Mouse (Mus musculus): Measurements from ENCODE around the gene Pxmp4. TPM values are rescaled to one million over a fixed set of nuclear protein-coding genes. Genes with fewer than 3 reads are reported as not detected.

Pxmp4 gene
- polyA plus RNA-seq, 1 experiment: 3.3 TPM

DNA sequence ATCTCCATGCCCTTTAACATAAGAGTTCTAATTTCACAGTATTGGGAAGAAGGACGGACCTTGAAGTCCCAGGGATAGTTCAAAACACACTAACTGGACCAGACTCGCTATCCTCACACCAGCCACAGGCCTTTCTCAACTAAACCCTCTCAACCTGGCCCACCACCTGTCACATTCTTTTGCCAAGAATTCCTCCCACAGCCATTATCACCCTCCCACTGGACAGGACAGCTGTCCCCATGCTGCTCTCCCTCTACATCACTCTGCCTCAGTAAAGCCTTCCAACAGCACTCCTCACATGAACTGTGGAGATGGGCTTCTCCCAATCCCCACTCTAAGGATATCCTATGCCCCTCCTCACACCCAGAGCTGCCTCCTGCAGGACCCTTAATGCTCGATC is 37.9 kb downstream of the Pxmp4 start:
- no peaks in the 10 kb centered on the region for H3K36me3 ChIP-seq (ENCODE audit: control insufficient read depth, insufficient read depth, low read length)
- TF ChIP-seq POLR2A (IDR thresholded peaks at IDR 0.05; ENCODE audit: control insufficient read depth, low read depth, low read length): no peak
- no peaks in the 10 kb centered on the region for H3K27me3 ChIP-seq (ENCODE audit: control insufficient read depth, insufficient read depth, low read length)
- H3K27ac ChIP-seq (ENCODE audit: control insufficient read depth, insufficient read depth, low read depth, low read length): no peak overlapping the region
- H3K4me1 ChIP-seq (ENCODE audit: control insufficient read depth, insufficient read depth, low read length): peaks cover 16% of the 10 kb centered on the region
- H3K4me3 ChIP-seq (ENCODE audit: control insufficient read depth, low read depth, low read length): no peak overlapping the region

DNA sequence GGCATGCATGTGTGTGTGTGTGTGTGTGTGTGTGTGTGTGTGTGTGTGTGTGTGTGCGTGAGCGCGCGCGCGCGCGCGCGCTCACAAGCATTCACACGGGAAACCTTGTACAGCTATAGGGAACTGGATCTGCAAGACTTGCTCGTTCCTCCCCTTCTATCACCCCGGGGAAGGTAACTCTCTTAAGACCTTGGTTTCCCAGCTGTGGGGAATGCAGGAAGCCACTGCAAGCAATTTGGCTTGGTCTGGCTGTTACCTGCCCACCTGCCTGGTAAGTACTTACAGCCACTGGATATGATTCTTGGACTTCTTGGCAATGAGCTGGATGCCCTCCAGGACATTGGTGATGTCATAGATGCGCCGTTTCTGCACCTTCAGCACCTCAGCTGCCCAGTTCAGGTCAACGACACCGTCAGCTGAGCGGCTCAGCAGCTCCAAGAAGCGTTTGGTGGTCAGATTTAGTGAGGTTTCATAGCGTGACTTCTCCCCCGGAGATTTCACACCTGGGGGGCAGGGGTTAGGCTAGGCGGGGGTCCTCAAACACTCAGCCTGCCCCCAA is 39.8 kb downstream of the Pxmp4 start:
- TF ChIP-seq CTCF (IDR thresholded peaks at IDR 0.05; ENCODE audit: control insufficient read depth, insufficient read depth, insufficient replicate concordance, low read depth, low read length) (no peak), POLR2A (IDR thresholded peaks at IDR 0.05; ENCODE audit: control insufficient read depth, low read depth, low read length) (no peak)
- Histone ChIP-seq H3K27me3 (ENCODE audit: control insufficient read depth, insufficient read depth, low read length) (no peaks in the 10 kb centered on the region), H3K4me1 (ENCODE audit: control insufficient read depth, insufficient read depth, low read length) (peaks cover 10% of the 10 kb centered on the region), H3K4me3 (ENCODE audit: control insufficient read depth, low read depth, low read length) (no peak overlapping the region), H3K27ac (ENCODE audit: control insufficient read depth, insufficient read depth, low read depth, low read length) (no peak overlapping the region), H3K36me3 (ENCODE audit: control insufficient read depth, insufficient read depth, low read length) (no peaks in the 10 kb centered on the region)

DNA sequence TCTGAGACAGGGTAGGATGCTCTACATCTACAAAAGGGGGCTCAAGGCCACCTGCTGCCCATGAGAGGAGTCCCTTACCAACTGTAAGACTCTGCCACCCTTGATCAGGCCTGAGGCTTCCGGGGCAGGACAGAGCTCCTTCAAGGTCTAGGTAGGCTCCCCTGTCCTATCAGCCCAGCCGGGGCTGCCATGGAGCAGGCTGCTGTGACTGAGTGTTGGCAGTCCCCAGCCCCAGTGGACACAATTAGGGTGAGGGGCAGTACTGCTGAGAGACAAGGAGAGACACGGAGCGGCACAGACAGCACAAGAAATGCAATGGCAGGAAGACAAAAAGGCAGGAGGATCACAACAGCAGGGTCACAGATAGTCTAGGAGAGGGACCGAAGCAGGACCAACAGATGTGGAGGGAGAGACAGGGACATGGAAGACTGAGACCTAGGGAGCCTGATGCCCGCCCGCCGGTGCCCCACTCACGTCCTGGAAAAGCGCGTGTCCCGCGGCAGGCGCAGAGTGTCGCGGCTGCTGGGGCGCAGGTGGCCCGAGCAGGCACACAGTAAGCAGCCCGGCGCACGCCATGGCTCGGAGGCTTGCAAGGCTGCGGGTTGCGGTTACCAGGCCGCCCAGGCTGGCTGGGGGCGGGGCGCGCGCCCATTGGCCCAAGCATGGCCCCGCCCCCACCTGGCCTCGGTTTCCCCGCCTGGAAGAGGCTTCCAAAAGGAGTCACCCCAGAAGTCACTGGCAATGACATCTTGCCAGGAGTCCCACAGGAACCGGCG is 45.1 kb downstream of the Pxmp4 start, which contains the start of gene Necab3:
Gene Necab3 (minus strand): TSS at position 627 of the 776 bp plus-strand sequence.
- H3K27ac ChIP-seq (ENCODE audit: control insufficient read depth, insufficient read depth, low read depth, low read length): no peak within 1 kb of the TSS
- H3K4me1 ChIP-seq (ENCODE audit: control insufficient read depth, insufficient read depth, low read length): peaks cover 19% of the 10 kb centered on the region
- H3K4me3 ChIP-seq (ENCODE audit: control insufficient read depth, low read depth, low read length): peak within 1 kb of the TSS; percentile 58
- H3K36me3 ChIP-seq (ENCODE audit: control insufficient read depth, insufficient read depth, low read length): no peaks in the 10 kb centered on the region
- H3K27me3 ChIP-seq (ENCODE audit: control insufficient read depth, insufficient read depth, low read length): no peaks in the 10 kb centered on the region
- TF ChIP-seq CTCF (IDR thresholded peaks at IDR 0.05; ENCODE audit: control insufficient read depth, insufficient read depth, insufficient replicate concordance, low read depth, low read length): no peak
- no peak for TF ChIP-seq POLR2A (IDR thresholded peaks at IDR 0.05; ENCODE audit: control insufficient read depth, low read depth, low read length)

DNA sequence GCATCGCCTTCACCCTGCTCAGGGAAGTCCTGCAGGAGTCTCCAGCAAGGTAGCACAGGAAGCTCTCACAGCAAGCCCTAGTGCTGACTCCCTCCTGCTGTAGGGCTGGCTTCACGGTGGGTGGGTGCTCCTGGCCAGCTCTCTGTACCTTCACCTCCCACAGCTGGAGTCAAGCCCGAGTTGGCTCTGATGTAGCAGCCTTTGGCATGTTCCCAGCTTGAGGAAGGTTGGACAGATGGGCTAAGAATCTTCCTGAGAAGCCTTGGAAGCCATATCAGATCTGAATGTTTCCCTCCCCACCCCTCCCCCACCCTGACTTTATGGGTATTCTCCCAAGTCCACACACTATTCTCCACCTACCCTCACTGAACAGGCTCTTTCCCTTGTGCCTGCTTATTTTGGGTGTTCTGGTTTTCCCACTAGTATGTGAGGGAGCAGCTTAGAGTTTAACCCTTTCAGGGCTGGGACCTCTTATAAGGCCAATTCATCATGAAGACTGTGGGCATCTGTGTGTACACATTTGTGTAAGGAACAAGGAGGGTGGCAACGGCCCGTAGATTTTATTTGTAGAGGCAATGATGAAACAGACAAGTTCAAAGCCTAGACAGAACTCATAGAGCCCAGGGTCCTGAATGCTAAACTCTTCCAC is 46.2 kb downstream of the Pxmp4 start:
- Histone ChIP-seq H3K4me3 (ENCODE audit: control insufficient read depth, low read depth, low read length) (no peak overlapping the region), H3K27ac (ENCODE audit: control insufficient read depth, insufficient read depth, low read depth, low read length) (no peak overlapping the region), H3K27me3 (ENCODE audit: control insufficient read depth, insufficient read depth, low read length) (no peaks in the 10 kb centered on the region), H3K36me3 (ENCODE audit: control insufficient read depth, insufficient read depth, low read length) (no peaks in the 10 kb centered on the region), H3K4me1 (ENCODE audit: control insufficient read depth, insufficient read depth, low read length) (peaks cover 25% of the 10 kb centered on the region)
- no peak for TF ChIP-seq POLR2A (IDR thresholded peaks at IDR 0.05; ENCODE audit: control insufficient read depth, low read depth, low read length)
- no peak for TF ChIP-seq CTCF (IDR thresholded peaks at IDR 0.05; ENCODE audit: control insufficient read depth, insufficient read depth, insufficient replicate concordance, low read depth, low read length)

DNA sequence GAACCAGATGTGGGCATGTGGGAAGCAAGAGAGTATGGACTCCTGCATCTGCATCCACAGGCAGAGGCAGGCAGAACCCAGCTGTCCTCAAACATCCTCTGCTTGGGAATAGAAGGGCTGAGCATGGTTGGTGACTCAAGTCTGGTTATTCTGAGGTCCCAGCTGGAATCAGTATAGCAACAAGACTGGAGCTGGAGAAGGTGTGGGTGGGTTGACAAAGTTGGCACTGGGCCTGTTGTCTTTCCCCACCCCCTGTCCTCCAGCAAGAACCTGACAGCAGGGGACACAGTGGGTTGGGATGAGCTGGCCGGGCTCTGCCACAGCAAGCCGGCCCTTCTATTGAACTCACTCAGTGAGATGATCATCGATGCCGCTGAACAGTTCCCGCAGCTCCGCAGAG is 48.3 kb downstream of the Pxmp4 start:
- Histone ChIP-seq H3K4me3 (ENCODE audit: control insufficient read depth, low read depth, low read length) (0 out of 2 replicates have a peak overlapping the region, but pooled peaks have one; percentile 6), H3K27me3 (ENCODE audit: control insufficient read depth, insufficient read depth, low read length) (no peaks in the 10 kb centered on the region), H3K27ac (ENCODE audit: control insufficient read depth, insufficient read depth, low read depth, low read length) (no peak overlapping the region), H3K36me3 (ENCODE audit: control insufficient read depth, insufficient read depth, low read length) (no peaks in the 10 kb centered on the region), H3K4me1 (ENCODE audit: control insufficient read depth, insufficient read depth, low read length) (peaks cover 26% of the 10 kb centered on the region)
- TF ChIP-seq POLR2A (IDR thresholded peaks at IDR 0.05; ENCODE audit: control insufficient read depth, low read depth, low read length) (no peak), CTCF (IDR thresholded peaks at IDR 0.05; ENCODE audit: control insufficient read depth, insufficient read depth, insufficient replicate concordance, low read depth, low read length) (no peak)

DNA sequence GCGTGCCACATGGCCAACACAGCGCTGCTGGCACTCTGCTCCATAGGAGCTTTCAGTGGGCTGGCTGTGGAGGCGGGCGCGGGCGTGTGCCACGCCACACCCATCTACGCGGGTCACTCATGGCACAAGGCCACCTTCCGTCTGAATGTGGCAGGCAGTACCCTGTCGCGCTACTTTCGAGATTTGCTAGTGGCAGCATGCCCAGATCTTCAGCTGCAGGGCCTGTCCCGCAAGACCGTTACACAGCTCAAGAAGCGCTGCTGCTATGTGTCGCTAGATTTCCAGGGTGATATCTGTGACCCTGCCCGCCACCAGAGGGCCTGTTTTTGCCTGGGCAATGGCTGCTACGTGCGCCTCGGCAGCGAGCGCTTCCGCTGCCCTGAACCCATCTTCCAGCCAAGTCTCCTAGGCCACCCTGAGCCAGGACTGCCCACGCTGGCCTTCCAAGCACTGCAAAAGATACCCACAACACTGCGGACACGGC is 51.0 kb downstream of the Pxmp4 start:
- Histone ChIP-seq H3K4me1 (ENCODE audit: control insufficient read depth, insufficient read depth, low read length) (peaks cover 19% of the 10 kb centered on the region), H3K36me3 (ENCODE audit: control insufficient read depth, insufficient read depth, low read length) (no peaks in the 10 kb centered on the region), H3K27ac (ENCODE audit: control insufficient read depth, insufficient read depth, low read depth, low read length) (peak overlapping the region; percentile 0; the same call in 1 of the 2 replicates), H3K27me3 (ENCODE audit: control insufficient read depth, insufficient read depth, low read length) (no peaks in the 10 kb centered on the region), H3K4me3 (ENCODE audit: control insufficient read depth, low read depth, low read length) (peak overlapping the region; percentile 93)
- TF ChIP-seq CTCF (IDR thresholded peaks at IDR 0.05; ENCODE audit: control insufficient read depth, insufficient read depth, insufficient replicate concordance, low read depth, low read length) (no peak; the same call in 1 of the 2 replicates), POLR2A (IDR thresholded peaks at IDR 0.05; ENCODE audit: control insufficient read depth, low read depth, low read length) (no peak)

DNA sequence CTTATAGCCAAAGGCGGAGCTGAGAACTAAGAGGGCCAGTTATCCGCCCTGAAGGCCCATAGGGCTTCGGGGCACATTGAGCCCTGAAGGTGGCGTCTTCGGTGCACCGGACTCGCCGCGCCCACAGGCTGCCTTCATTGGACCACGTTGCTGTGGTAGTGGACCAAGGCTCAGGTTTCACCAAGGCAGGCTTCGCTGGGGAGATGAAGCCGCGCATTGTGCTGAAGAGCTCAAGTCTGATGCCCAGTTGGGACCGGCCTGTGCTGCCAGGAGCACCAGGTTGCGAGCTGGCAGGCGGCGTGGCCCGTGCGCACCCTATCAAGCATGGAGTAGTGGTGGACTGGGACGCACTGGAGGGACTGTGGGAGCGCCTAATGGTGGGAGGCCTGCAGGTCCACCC is 51.6 kb downstream of the Pxmp4 start:
- peak overlapping the region; percentile 93 for H3K4me3 ChIP-seq (ENCODE audit: control insufficient read depth, low read depth, low read length)
- no peaks in the 10 kb centered on the region for H3K27me3 ChIP-seq (ENCODE audit: control insufficient read depth, insufficient read depth, low read length)
- peak overlapping the region; percentile 34 for H3K27ac ChIP-seq (ENCODE audit: control insufficient read depth, insufficient read depth, low read depth, low read length)
- H3K36me3 ChIP-seq (ENCODE audit: control insufficient read depth, insufficient read depth, low read length): no peaks in the 10 kb centered on the region
- TF ChIP-seq POLR2A (IDR thresholded peaks at IDR 0.05; ENCODE audit: control insufficient read depth, low read depth, low read length) (no peak), CTCF (IDR thresholded peaks at IDR 0.05; ENCODE audit: control insufficient read depth, insufficient read depth, insufficient replicate concordance, low read depth, low read length) (no peak)
- peaks cover 16% of the 10 kb centered on the region for H3K4me1 ChIP-seq (ENCODE audit: control insufficient read depth, insufficient read depth, low read length)
